Mouse (Mus musculus) lung, postnatal 36 days (tissue): ENCODE data around the gene Ccdc40.

Experiments
- DNase-seq: peaks from one replicate; pipeline ENCODE4 v3.0.0; 2022; ENCODE audit warnings: mixed read lengths

Ccdc40 gene

GRCm38 (mm10) chr11:119208870-119209370 lies 19.5 kb upstream of the Ccdc40 start:
- no peak for DNase-seq

GRCm38 (mm10) chr11:119209371-119210025 lies 18.9 kb upstream of the Ccdc40 start:
- peak; percentile 61 for DNase-seq

GRCm38 (mm10) chr11:119210321-119211100 lies 17.9 kb upstream of the Ccdc40 start:
- DNase-seq, result peak; percentile 80

- DNase-seq, result no peak
Measured at GRCm38 (mm10) chr11:119211604-119212309, 16.6 kb upstream of the Ccdc40 start.

GRCm38 (mm10) chr11:119213166-119213885 lies 15.0 kb upstream of the Ccdc40 start:
- DNase-seq, result peak; percentile 44

GRCm38 (mm10) chr11:119215038-119215904 lies 13.1 kb upstream of the Ccdc40 start:
- peak; percentile 86 for DNase-seq

- DNase-seq, result peak; percentile 74
Measured at GRCm38 (mm10) chr11:119215905-119216507, 12.4 kb upstream of the Ccdc40 start.

GRCm38 (mm10) chr11:119217861-119218260 lies 10.5 kb upstream of the Ccdc40 start:
- DNase-seq, result no peak

- peak; percentile 50 for DNase-seq
Measured at GRCm38 (mm10) chr11:119219816-119220465, 8.4 kb upstream of the Ccdc40 start.

GRCm38 (mm10) chr11:119221812-119222510 lies 6.4 kb upstream of the Ccdc40 start:
- no peak for DNase-seq

GRCm38 (mm10) chr11:119223124-119223890 lies 5.1 kb upstream of the Ccdc40 start:
- DNase-seq, result peak; percentile 75

- no peak for DNase-seq
Measured at GRCm38 (mm10) chr11:119224926-119225325, 3.4 kb upstream of the Ccdc40 start.

GRCm38 (mm10) chr11:119225634-119226033 lies 2.7 kb upstream of the Ccdc40 start:
- DNase-seq, result no peak

GRCm38 (mm10) chr11:119227591-119227990 lies 781 bp upstream of the Ccdc40 start:
- DNase-seq, result no peak

GRCm38 (mm10) chr11:119228846-119229626 lies 664 bp downstream of the Ccdc40 start:
- DNase-seq, result peak; percentile 90

- no peak for DNase-seq
Measured at GRCm38 (mm10) chr11:119234770-119235169, 6.4 kb downstream of the Ccdc40 start.

- DNase-seq, result peak; percentile 85
Measured at GRCm38 (mm10) chr11:119235596-119235995, 7.2 kb downstream of the Ccdc40 start.

GRCm38 (mm10) chr11:119236354-119236753 lies 8.0 kb downstream of the Ccdc40 start:
- DNase-seq, result no peak
